Mouse (Mus musculus) splenic B cell, adult 2 months (primary cell): Measurements from ENCODE around the gene Timp2.
"Not testable (repeated sequence)": the region's sequence is repeated elsewhere in the genome, so short reads cannot be mapped to it uniquely, and the experiment has no call there.

Experiments
- DNase-seq: peaks from one replicate; pipeline ENCODE4 v3.0.0-alpha.2; 2011; ENCODE audit warnings: low read depth, low spot score
- H3K27me3 ChIP-seq: 2 replicates; pipeline ENCODE4 v1.6.1; 2012; ENCODE audit warnings: mild to moderate bottlenecking, low read length, moderate library complexity, mixed read lengths; ENCODE audit not compliant: control insufficient read depth, poor library complexity, insufficient read depth, severe bottlenecking
- H3K36me3 ChIP-seq: 2 replicates; pipeline ENCODE4 v1.6.1; 2012; ENCODE audit warnings: mild to moderate bottlenecking, low read length, moderate library complexity, mixed read lengths; ENCODE audit not compliant: control insufficient read depth, poor library complexity, insufficient read depth, severe bottlenecking

Gene Timp2

GRCm38 (mm10) chr11:118355640-118356039 lies at the start of gene Timp2:
Timp2 (minus strand) TSS chr11:118355740.
- no peak for DNase-seq
- Histone ChIP-seq H3K36me3 (no peaks in the 10 kb centered on the region), H3K27me3 (no peaks in the 10 kb centered on the region)

DNA sequence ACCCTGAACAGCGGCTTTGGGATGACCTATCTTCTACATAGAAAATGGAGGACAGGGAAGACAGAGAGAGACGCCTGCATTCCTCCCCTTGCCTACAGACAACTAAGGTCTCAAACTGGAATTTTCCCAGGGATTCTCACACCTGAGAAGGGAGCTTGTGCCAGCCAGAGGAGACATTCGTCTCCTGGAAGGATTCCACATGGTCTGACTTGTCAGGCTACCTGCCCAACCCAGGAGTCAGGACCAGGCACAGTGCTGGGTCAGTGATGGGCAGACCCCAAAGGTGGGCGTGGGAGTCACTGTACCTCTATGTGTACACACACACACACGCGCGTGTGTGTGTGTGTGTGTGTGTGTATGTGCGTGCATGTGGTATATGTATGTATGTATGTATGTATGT lies 49.8 kb upstream of the Timp2 start:
- peaks cover 2% of the 10 kb centered on the region; the same call in 1 of the 2 replicates for H3K36me3 ChIP-seq
- no peaks in the 10 kb centered on the region for H3K27me3 ChIP-seq
- no peak for DNase-seq

DNA sequence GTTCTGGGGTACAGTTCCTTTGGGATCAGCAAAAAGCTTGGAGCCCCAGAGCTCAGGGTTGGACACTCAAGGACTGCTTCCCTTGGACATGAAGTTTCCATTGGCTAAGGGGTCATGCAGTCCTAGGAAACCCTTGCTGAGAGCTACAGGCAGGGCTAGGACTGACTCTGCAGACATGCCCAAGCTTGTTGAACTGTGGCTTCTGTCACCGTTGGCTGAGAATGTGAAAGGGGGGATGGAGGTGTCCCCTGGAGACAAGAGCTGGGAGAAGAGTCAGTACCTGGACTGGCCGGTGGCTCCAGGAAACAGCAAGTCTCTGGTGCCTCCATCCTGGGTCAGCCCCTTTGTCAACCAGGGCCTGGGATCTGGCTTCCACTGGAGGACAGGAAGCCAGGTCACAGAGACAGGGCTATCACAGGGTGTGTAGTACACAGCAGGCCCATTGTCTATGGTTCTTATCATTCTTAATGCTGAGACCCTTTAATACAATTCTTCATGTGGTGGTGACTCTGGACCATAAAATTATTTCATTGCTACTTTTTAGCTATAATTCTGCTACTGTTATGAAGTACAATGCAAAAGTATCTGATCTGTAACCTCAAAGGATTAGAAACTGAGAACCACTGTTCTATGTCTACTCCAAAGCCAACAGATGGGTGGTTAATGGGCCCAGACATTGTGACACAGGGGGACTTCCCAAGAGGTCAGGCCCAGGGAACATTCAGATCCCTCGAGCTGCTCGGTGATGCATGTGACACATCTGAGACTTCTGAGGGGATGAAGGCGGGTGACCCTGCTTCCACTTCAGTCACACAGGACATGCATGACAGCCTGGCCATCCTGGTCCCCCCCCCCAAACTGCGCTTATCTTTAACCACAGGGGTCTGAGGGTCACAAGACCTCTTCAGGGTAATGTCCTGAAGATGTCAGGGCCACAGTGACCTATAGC lies 48.7 kb upstream of the Timp2 start:
- peaks cover 2% of the 10 kb centered on the region; the same call in 1 of the 2 replicates for H3K36me3 ChIP-seq
- DNase-seq, result peak; percentile 55
- H3K27me3 ChIP-seq, result no peaks in the 10 kb centered on the region

DNA sequence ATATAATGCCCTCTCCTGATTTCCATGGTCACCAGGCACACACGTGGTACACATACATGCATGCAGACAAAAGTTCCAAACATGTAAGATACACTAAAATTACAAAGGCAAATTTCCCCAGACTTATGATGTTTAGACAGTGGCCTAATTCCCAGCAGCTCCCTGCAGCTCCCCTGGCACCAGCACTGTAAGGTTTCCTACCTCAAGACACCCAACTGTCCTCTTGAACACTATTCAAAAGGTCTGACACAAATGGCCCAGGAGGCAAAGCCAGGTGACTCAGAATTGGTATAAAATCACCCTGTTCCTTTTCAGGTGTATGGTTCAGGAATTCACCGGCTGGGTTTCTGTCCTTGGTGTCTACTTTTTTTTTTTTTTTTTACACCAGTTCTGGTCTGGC lies 47.6 kb upstream of the Timp2 start:
- H3K27me3 ChIP-seq, result no peaks in the 10 kb centered on the region
- DNase-seq, result no peak
- peaks cover 2% of the 10 kb centered on the region; the same call in 1 of the 2 replicates for H3K36me3 ChIP-seq

DNA sequence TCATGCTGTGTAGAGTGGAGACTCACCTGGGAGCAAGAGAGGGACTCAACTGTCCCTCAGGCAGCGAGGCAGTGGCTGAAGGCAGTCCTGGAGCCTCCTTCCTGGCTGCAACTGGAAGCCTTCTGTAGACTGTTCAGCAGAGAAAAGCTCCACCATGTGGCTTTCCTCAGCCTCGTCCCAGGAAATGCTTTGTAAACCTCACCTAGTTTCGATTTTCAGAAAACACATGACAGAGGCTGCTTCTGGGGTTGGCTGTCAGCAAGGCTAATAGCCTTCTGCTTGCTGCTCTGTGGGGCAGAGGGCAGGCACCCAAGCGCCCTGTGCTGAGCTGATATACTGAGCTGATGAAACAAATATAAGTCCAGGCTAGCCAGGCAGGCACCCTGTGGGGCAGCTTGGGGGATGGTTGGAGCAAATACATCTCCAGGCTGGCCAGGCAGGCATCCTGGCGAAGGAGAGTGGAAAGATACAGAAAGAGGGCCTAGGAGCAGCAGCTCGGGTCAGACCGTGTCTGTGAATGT lies 46.3 kb upstream of the Timp2 start, which contains the start of gene Lgals3bp:
Gene Lgals3bp, minus strand, starts transcription at position 333 of the 521 bp plus-strand sequence.
- DNase-seq, result peak; percentile 48
- no peaks in the 10 kb centered on the region for H3K36me3 ChIP-seq

GRCm38 (mm10) chr11:118401195-118401594 lies 45.7 kb upstream of the Timp2 start:
- no peak for DNase-seq
- H3K27me3 ChIP-seq, result no peaks in the 10 kb centered on the region
- no peaks in the 10 kb centered on the region; the same call in 1 of the 2 replicates for H3K36me3 ChIP-seq

More for the DNA sequence above, 46.3 kb upstream of the Timp2 start, which contains the start of gene Lgals3bp:
- H3K27me3 ChIP-seq, result no peaks in the 10 kb centered on the region

DNA sequence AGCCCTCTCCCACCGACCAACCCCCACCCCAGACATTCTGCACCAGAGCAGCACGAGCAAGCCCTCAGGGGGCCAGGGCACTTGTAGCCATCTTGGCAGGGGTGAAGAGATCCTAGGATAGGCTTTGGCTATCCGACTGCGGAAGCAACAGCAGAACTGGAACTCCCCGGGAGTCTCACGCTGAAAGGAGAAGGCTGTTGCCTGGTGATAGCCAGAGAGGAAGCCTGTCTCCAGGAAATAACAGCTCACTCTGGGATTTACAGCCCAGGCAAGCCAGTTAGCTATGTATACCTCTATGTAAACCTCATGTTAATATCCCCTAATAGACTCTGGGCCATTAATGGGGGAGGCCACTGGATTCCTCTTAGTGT lies 45.0 kb upstream of the Timp2 start:
- H3K36me3 ChIP-seq, result no peaks in the 10 kb centered on the region; the same call in 1 of the 2 replicates
- H3K27me3 ChIP-seq, result no peaks in the 10 kb centered on the region
- DNase-seq, result no peak

GRCm38 (mm10) chr11:118399891-118400565 lies 44.5 kb upstream of the Timp2 start:
- Histone ChIP-seq H3K36me3 (no peaks in the 10 kb centered on the region; the same call in 1 of the 2 replicates), H3K27me3 (no peaks in the 10 kb centered on the region)
- DNase-seq, result no peak

GRCm38 (mm10) chr11:118397806-118398530 lies 42.4 kb upstream of the Timp2 start:
- H3K27me3 ChIP-seq, result no peaks in the 10 kb centered on the region
- peaks cover 1% of the 10 kb centered on the region; the same call in 1 of the 2 replicates for H3K36me3 ChIP-seq
- DNase-seq, result no peak

- Histone ChIP-seq H3K36me3 (peaks cover 1% of the 10 kb centered on the region; the same call in 1 of the 2 replicates), H3K27me3 (no peaks in the 10 kb centered on the region)
- no peak for DNase-seq
These were observed 39.0 kb upstream of the Timp2 start for GRCm38 (mm10) chr11:118394538-118394937.

- DNase-seq, result no peak
- peaks cover 1% of the 10 kb centered on the region; the same call in 1 of the 2 replicates for H3K36me3 ChIP-seq
- H3K27me3 ChIP-seq, result no peaks in the 10 kb centered on the region
These were observed 38.5 kb upstream of the Timp2 start for GRCm38 (mm10) chr11:118393991-118394390.

GRCm38 (mm10) chr11:118387816-118388215 lies 32.3 kb upstream of the Timp2 start:
- H3K36me3 ChIP-seq, DNase-seq, H3K27me3 ChIP-seq: not testable (repeated sequence)

GRCm38 (mm10) chr11:118379251-118380009 lies 23.9 kb upstream of the Timp2 start:
- Histone ChIP-seq H3K27me3 (no peaks in the 10 kb centered on the region), H3K36me3 (no peaks in the 10 kb centered on the region)
- peak; percentile 77 for DNase-seq

GRCm38 (mm10) chr11:118378656-118379055 lies 23.1 kb upstream of the Timp2 start:
- Histone ChIP-seq H3K36me3 (no peaks in the 10 kb centered on the region), H3K27me3 (no peaks in the 10 kb centered on the region)
- no peak for DNase-seq
